Mouse (Mus musculus) embryonic fibroblast, embryonic 13.5 days (primary cell): ENCODE measurements around the gene Rhobtb3.

Experiments used
- CTCF ChIP-seq: IDR thresholded peaks from 2 replicates; pipeline ENCODE4 v1.5.1; 2011; ENCODE audit warnings: mild to moderate bottlenecking, control low read depth, low read length, moderate library complexity, borderline replicate concordance; ENCODE audit not compliant: insufficient read depth
- POLR2A ChIP-seq: IDR thresholded peaks from 2 replicates; pipeline ENCODE4 v1.6.1; 2011; ENCODE audit warnings: low read depth, mild to moderate bottlenecking, control low read depth, low read length, moderate library complexity

DNA sequence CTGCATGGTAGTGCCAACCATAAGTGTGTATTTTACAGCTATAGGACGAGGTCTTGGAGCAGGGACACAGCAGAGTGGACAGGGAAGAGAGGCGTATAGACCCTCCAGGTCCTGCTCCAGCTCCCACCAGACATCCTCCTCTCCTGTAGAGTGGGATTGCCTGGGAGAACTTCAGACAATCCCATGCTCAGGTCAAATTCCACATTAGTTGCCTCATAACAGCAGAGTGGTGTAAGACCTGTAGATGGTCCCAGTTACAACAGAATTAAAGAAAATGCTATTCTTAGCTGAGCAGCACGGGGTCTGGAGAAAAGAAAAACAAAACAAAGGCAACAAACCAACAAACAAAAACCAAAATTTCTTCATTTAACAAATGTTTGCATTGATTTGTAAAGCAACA, 101.8 kb downstream of the Rhobtb3 start:
- TF ChIP-seq POLR2A (no peak), CTCF (no peak)
